Mouse (Mus musculus) small intestine, adult 2 months (tissue): ENCODE data around the gene Cd109. TPM values are rescaled to one million over a fixed set of nuclear protein-coding genes. Genes with fewer than 3 reads are reported as not detected.

ENCODE experiments used
- H3K27ac ChIP-seq: fragments of 200-500 bp; 2 replicates; pipeline ENCODE4 v1.5.1; 2012; ENCODE audit warnings: low read depth, low read length, control low read depth, inconsistent platforms; ENCODE audit not compliant: insufficient read depth
- H3K27me3 ChIP-seq: fragments of 200-500 bp; 2 replicates; pipeline ENCODE4 v1.6.1; 2012; ENCODE audit warnings: mild to moderate bottlenecking, moderate library complexity, low read length, inconsistent platforms; ENCODE audit not compliant: control insufficient read depth, insufficient read depth
- H3K36me3 ChIP-seq: fragments of 200-500 bp; 2 replicates; pipeline ENCODE4 v1.6.1; 2012; ENCODE audit warnings: mild to moderate bottlenecking, low read length, control low read depth, inconsistent platforms; ENCODE audit not compliant: control insufficient read depth, insufficient read depth
- H3K4me1 ChIP-seq: fragments of 200-500 bp; 2 replicates; pipeline ENCODE4 v1.6.1; 2012; ENCODE audit warnings: low read length, inconsistent platforms, mixed read lengths; ENCODE audit not compliant: control insufficient read depth, insufficient read depth, insufficient read length
- H3K4me3 ChIP-seq: fragments of 200-500 bp; 2 replicates; pipeline ENCODE4 v1.5.1; 2012; ENCODE audit warnings: low read depth, mild to moderate bottlenecking, control low read depth, inconsistent platforms, low read length, moderate library complexity
- CTCF ChIP-seq: fragments of 200-500 bp; IDR thresholded peaks from 2 replicates; pipeline ENCODE4 v1.5.1; 2012; ENCODE audit warnings: low read depth, mild to moderate bottlenecking, control low read depth, inconsistent platforms, low read length, moderate library complexity, mixed read lengths; ENCODE audit not compliant: insufficient replicate concordance, insufficient read length; ENCODE audit errors: extremely low read depth
- POLR2A ChIP-seq: fragments of 200-500 bp; IDR thresholded peaks from 2 replicates; pipeline ENCODE4 v1.6.1; 2012; ENCODE audit warnings: low read depth, mild to moderate bottlenecking, control low read depth, inconsistent platforms, low read length, moderate library complexity
- WGBS: fragments of 180-500 bp; shearing (Covaris S2); methylation state at CpG from one replicate; pipeline ENCODE4 v1.1.7; 2018; 5-methylcytosine and 5-hydroxymethylcytosine counted together
- polyA plus RNA-seq: library from polyadenylated mRNA; depleted of rRNA; stranded (reverse); fragments of >200 nt; gene quantifications from 2 replicates; pipeline ENCODE4 v1.2.3, GENCODE M21; 2012; rRNA removed

The Cd109 gene
- polyA plus RNA-seq = 0.08 and 0.25 TPM in 2 replicates

DNA sequence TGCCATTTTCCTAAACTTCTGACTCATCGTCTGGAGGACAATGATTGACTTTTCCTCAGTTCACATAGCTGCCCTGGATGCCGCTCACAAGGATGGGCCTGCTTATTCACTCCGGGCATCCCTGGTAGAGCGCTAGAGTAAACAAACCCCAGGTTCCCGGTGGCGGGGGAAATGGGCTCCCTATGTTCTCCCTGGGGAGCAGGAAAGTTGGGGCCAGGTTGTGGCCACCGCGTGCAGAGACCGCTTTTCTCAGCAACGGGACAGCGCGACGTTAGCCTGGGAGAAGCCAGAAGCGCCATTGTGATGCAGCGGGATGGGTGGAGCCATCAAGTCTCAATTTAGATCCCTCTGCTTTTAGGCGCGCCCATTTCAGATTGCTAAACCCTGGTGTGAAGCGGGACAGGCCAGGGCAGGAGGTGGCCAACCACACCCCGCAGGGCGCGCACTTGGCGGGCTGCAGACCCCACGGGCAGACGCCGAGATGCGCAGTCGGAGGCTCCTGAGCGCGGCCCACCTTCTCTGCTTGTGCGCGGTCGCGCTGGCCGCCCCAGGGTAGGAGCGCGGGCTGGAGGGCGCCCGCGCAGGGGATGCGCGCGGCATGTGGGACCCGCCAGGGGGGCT, at the start of gene Cd109:
Gene Cd109, plus strand, starts transcription at position 146 of the 621 bp plus-strand sequence.
- H3K27ac ChIP-seq = no peak within 1 kb of the TSS
- H3K27me3 ChIP-seq = peaks cover 20% of the 10 kb centered on the region
- TF ChIP-seq POLR2A (no peak), CTCF (no peak)
- no peaks in the 10 kb centered on the region for H3K36me3 ChIP-seq
- 2% methylated on average over 43 of the region's 43 CpGs for WGBS
- H3K4me3 ChIP-seq = peak within 1 kb of the TSS; percentile 52
- H3K4me1 ChIP-seq = 0 out of 2 replicates have a peak, but pooled peaks cover 6% of the 10 kb centered on the region

DNA sequence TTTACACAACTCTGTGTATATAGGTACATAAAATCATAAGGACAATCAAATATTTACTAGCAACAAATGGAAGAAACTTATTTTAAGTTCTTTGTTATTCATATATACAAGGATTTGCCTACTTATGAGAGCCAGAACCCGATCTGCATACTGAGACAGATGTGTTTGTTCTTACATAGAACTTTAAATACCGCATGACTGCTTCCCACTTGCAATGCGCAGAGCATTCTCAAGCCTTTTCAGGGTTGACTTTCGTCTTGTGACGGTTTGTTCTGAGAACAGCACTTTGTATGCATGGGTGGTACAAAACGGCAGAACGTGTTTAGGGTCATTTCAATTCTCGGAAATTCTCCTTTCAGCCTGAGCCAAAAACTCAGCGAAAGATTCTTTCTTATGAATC, 45.4 kb upstream of the Cd109 start:
- TF ChIP-seq CTCF (no peak), POLR2A (no peak)
- Histone ChIP-seq H3K36me3 (peaks cover 15% of the 10 kb centered on the region), H3K27ac (no peak overlapping the region), H3K4me3 (no peak overlapping the region), H3K27me3 (no peaks in the 10 kb centered on the region), H3K4me1 (no peaks in the 10 kb centered on the region)
- 97% methylated on average over 9 of the region's 9 CpGs for WGBS

DNA sequence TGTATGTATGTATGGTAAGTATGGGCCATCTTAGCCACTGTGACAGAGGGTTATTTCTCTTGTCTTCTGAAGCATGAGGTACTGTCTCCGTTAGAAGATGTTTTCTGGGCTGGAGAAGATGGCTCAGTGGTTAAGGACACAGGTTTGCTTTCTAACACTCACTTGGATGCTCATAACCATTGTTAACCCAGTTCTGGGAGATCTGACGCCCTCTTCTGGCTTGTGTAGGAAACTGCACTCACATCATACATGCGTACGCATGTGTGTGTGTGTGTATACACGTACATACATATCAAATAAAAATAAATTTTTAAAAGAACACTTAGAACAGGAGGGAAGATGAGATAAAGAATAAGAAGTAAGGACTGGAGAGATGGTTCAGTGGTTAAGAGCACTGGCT, 38.9 kb upstream of the Cd109 start:
- TF ChIP-seq CTCF = no peak
- TF ChIP-seq POLR2A = no peak
- peaks cover 20% of the 10 kb centered on the region for H3K36me3 ChIP-seq
- H3K4me3 ChIP-seq = no peak overlapping the region
- 93% methylated on average over 5 of the region's 5 CpGs for WGBS
- H3K27ac ChIP-seq = no peak overlapping the region
- H3K27me3 ChIP-seq = no peaks in the 10 kb centered on the region
- peaks cover 5% of the 10 kb centered on the region; the same call in 1 of the 2 replicates for H3K4me1 ChIP-seq

DNA sequence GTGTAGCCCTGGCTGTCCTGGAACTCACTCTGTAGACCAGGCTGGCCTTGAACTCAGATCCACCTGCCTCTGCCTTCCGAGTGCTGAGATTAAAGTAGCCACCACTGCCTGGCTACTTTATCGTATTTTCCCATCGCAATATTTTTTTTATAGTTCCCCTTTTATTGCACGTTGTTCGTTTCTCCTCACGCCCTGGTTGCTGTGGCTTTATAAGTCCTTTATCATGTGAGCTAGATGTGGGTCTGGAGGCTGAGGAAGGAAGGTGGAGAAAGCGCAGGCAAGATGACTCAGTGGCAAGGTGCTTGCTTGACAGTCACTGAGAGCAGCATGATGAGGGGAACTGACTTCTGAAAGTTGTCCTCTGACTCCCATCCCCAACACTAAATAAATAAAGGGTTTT, 36.5 kb upstream of the Cd109 start:
- TF ChIP-seq CTCF (no peak), POLR2A (no peak)
- H3K4me1 ChIP-seq = peaks cover 5% of the 10 kb centered on the region; the same call in 1 of the 2 replicates
- no peak overlapping the region for H3K27ac ChIP-seq
- H3K4me3 ChIP-seq = no peak overlapping the region
- H3K36me3 ChIP-seq = peaks cover 20% of the 10 kb centered on the region
- 27% methylated on average over 7 of the region's 7 CpGs for WGBS
- H3K27me3 ChIP-seq = no peaks in the 10 kb centered on the region

DNA sequence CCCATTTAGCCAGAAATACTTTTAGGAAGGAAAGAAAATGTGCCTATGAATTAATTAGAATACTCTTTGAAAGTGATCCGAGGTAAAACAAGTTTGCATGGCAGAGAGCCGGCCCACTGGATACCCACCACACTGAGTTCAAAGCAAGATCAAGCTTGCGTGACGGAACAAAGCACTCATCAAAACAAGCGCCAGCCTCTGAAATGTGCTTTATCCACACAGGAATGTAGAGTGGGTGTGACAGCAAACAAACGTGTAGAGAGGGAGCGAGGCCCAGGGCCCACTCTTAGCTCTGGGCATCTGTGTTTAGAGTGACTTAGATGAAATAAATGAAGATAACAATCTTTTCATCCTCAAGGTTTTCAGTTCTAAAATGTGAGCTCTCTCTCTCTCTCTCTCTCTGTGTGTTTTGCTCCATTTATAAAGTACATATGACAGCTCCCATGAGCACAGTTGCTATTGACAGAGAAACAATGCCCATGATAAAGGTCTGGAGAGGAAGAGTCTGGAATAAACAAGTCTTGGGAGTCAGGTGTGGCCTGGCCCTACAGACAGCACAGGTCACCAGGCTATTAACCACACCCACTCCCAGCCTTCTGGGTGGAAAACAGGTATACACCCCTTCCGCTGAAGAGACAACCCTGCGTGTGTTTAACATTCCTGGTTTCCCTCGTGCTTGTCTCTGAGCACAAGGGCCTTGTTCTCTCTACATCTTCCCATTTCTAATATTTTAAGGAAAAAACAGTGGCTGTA, 35.5 kb upstream of the Cd109 start:
- H3K4me1 ChIP-seq = peaks cover 9% of the 10 kb centered on the region; the same call in 1 of the 2 replicates
- TF ChIP-seq POLR2A (no peak), CTCF (no peak)
- no peak overlapping the region for H3K27ac ChIP-seq
- H3K27me3 ChIP-seq = no peaks in the 10 kb centered on the region
- H3K4me3 ChIP-seq = no peak overlapping the region
- 75% methylated on average over 10 of the region's 10 CpGs for WGBS
- H3K36me3 ChIP-seq = peaks cover 16% of the 10 kb centered on the region

DNA sequence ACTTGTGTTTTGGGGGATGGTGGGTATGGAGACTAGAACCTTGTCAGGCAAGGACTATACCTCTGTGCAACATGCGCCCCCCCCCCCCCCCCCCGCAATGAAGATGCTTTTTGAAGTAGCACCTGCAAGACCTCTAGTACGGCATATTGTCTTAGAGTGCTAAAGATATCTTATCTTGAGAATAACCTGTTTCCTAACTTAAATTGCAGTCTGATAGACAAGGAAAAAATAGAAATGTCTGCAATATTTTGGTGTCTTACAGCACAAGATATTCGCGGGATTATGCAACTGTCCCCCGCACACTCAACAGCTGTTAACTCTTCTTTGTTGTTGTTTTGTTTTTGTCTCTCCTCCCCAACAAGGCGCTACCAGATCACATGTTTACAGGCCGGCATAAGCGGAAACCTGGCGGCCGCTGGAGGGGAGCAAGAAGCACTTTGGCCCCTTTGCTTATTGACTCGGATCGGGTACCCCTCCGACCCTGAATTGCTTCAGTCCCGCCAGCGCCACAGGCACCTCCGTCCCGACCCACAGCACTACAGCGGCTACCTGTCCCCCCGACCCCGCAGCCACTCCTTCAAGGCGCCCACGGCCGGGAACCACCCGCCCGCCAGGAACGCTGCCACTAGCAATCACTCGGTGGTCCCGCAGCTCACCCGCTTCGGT, 28.0 kb upstream of the Cd109 start:
- WGBS = under 1% methylated on average over 31 of the region's 31 CpGs
- TF ChIP-seq CTCF (no peak), POLR2A (no peak)
- Histone ChIP-seq H3K27ac (0 out of 2 replicates have a peak overlapping the region, but pooled peaks have one; percentile 51), H3K27me3 (no peaks in the 10 kb centered on the region), H3K4me1 (peaks cover 17% of the 10 kb centered on the region; the same call in 1 of the 2 replicates), H3K36me3 (no peaks in the 10 kb centered on the region), H3K4me3 (peak overlapping the region; percentile 98)

DNA sequence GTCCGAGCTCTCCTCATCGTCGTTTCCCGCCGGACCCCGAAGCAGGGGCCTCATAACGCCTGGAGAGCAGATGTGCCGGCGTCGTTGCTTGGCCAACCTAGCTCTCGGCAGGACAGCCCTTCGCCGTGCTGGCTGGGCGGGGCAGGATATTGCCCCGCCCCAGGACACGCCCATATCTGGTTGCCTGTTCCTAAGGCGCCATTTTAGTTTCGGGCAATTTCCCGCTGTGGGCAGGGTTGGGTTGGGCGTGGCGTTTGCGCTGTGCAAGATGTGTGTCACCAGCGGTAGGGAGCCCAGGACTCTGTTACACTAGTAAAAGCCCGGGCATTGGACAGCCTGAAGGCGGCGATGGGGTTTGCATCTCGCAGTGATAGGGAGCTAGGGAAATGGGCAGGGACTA, 27.4 kb upstream of the Cd109 start, which contains the start of gene Slc17a5:
Gene Slc17a5, minus strand, starts transcription at position 128 of the 400 bp plus-strand sequence.
- H3K4me3 ChIP-seq = peak within 1 kb of the TSS; percentile 98
- no peak for TF ChIP-seq CTCF
- peak; percentile 89 for TF ChIP-seq POLR2A
- H3K36me3 ChIP-seq = no peaks in the 10 kb centered on the region
- H3K27me3 ChIP-seq = no peaks in the 10 kb centered on the region
- 0% methylated on average over 27 of the region's 27 CpGs for WGBS
- peaks cover 17% of the 10 kb centered on the region; the same call in 1 of the 2 replicates for H3K4me1 ChIP-seq
- peak within 1 kb of the TSS; percentile 51 for H3K27ac ChIP-seq
